Mouse (Mus musculus) kidney, adult 2 months (tissue): Measurements from ENCODE around the gene Igf2bp3. TPM values are rescaled to one million over a fixed set of nuclear protein-coding genes. Genes with fewer than 3 reads are reported as not detected.

Experiments used
- DNase-seq: peaks from one replicate; pipeline ENCODE4 v3.0.0; 2021
- H3K27ac ChIP-seq: fragments of 200-500 bp; 2 replicates; pipeline ENCODE4 v1.5.1; 2012; ENCODE audit warnings: low read depth, low read length, control low read depth, inconsistent platforms; ENCODE audit not compliant: insufficient read depth
- H3K27me3 ChIP-seq: fragments of 200-500 bp; replicated peaks from 2 replicates; pipeline ENCODE4 v1.6.1; 2012; ENCODE audit warnings: mild to moderate bottlenecking, moderate library complexity, low read length, inconsistent platforms; ENCODE audit not compliant: control insufficient read depth, insufficient read depth
- H3K36me3 ChIP-seq: fragments of 200-500 bp; 2 replicates; pipeline ENCODE4 v1.6.1; 2012; ENCODE audit warnings: mild to moderate bottlenecking, moderate library complexity, low read length, inconsistent platforms; ENCODE audit not compliant: control insufficient read depth, insufficient read depth
- H3K4me1 ChIP-seq: fragments of 200-500 bp; 2 replicates; pipeline ENCODE4 v1.6.1; 2011; ENCODE audit warnings: low read length; ENCODE audit not compliant: control insufficient read depth, insufficient read depth
- H3K4me3 ChIP-seq: fragments of 200-500 bp; 2 replicates; pipeline ENCODE4 v1.5.1; 2011; ENCODE audit warnings: mild to moderate bottlenecking, low read depth, low read length, control low read depth; ENCODE audit not compliant: insufficient read depth
- CTCF ChIP-seq: fragments of 200-500 bp; conservative IDR thresholded peaks from 2 replicates; pipeline ENCODE4 v1.5.1; 2011; ENCODE audit warnings: low read depth, mild to moderate bottlenecking, control low read depth, low read length, moderate library complexity, mixed read lengths; ENCODE audit not compliant: insufficient read depth, insufficient read length
- POLR2A ChIP-seq: fragments of 200-500 bp; IDR thresholded peaks from one replicate; pipeline ENCODE4 v1.6.1; 2011; ENCODE audit warnings: low read depth, low read length, control low read depth
- WGBS: fragments of 180-500 bp; shearing (Covaris S2); methylation state at CpG from one replicate; pipeline ENCODE4 v1.1.7; 2018; 5-methylcytosine and 5-hydroxymethylcytosine counted together
- polyA plus RNA-seq: library from polyadenylated mRNA; depleted of rRNA; stranded (reverse); fragments of >200 nt; gene quantifications from 2 replicates; pipeline ENCODE4 v1.2.3, GENCODE M21; 2012

Gene Igf2bp3
- polyA plus RNA-seq, 1 experiment: 0.03 TPM

DNA sequence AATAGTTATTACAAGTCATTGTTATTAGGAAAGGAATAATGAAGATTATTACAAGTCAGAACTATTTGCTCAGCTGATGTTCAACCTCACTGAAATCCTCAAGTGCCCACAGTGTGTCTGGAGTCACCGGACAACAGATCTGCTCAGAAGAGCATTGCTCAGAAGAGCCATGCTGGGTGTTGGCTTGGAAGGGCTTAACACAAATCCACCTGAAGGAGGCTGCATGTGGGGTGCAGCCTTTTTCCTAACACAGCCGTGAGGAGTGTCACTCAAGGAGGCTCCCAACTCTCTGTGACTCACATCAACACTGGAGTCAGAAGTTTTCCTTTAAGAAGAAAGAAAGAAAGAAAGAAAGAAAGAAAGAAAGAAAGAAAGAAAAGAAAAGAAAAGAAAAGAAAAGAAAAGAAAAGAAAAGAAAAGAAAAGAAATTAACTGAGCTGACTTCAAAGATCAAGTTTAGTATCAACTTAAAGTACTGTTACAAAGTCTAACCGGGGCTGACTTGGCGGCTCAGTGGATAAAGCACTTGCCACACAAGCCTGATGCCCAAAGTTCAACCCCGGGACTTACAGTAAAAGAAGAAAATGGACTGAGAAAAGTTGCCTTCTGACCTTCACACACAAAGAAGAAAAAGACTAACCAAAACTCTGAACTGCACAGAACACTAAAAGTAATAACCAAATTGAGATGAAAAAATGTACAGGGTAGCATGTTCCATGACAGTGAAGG lies 65.4 kb downstream of the Igf2bp3 start:
- TF ChIP-seq POLR2A (no peak), CTCF (no peak)
- no peaks in the 10 kb centered on the region for H3K36me3 ChIP-seq
- no peaks in the 10 kb centered on the region for H3K27me3 ChIP-seq
- WGBS: 44% methylated on average over 5 of the region's 5 CpGs
- no peak overlapping the region for H3K4me3 ChIP-seq
- H3K27ac ChIP-seq: peak overlapping the region; percentile 99
- peaks cover 24% of the 10 kb centered on the region for H3K4me1 ChIP-seq
- peak; percentile 88 for DNase-seq

DNA sequence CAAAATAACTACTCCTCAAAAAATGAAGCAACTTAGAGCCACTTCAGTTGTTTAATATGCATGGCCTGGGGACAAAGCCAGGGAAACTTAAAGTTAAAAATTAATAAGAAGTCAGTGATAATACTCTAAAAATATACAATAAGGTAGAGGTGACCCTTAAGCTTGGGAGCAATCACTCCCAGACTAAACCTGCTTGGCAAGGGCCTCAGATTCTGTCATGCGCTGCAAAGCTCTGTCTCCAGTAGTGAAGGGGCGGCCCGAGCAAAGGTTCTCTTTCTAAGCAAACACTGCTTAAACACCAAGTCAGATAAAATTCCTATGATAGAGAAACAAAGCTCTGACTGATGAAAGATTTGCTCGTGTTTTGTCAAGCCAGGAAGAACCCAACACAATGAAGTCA lies 66.0 kb downstream of the Igf2bp3 start:
- Histone ChIP-seq H3K4me3 (no peak overlapping the region), H3K36me3 (no peaks in the 10 kb centered on the region), H3K4me1 (peaks cover 24% of the 10 kb centered on the region), H3K27ac (peak overlapping the region; percentile 99), H3K27me3 (no peaks in the 10 kb centered on the region)
- WGBS: 25% methylated on average over 4 of the region's 4 CpGs
- TF ChIP-seq POLR2A (no peak), CTCF (no peak)
- DNase-seq: peak; percentile 93

GRCm38 (mm10) chr6:49148368-49148767 lies 66.4 kb downstream of the Igf2bp3 start:
- 51% methylated on average over 7 of the region's 7 CpGs for WGBS
- TF ChIP-seq CTCF (no peak), POLR2A (no peak)
- Histone ChIP-seq H3K27me3 (no peaks in the 10 kb centered on the region), H3K27ac (peak overlapping the region; percentile 93), H3K4me3 (no peak overlapping the region), H3K4me1 (peaks cover 24% of the 10 kb centered on the region), H3K36me3 (no peaks in the 10 kb centered on the region)
- no peak for DNase-seq

DNA sequence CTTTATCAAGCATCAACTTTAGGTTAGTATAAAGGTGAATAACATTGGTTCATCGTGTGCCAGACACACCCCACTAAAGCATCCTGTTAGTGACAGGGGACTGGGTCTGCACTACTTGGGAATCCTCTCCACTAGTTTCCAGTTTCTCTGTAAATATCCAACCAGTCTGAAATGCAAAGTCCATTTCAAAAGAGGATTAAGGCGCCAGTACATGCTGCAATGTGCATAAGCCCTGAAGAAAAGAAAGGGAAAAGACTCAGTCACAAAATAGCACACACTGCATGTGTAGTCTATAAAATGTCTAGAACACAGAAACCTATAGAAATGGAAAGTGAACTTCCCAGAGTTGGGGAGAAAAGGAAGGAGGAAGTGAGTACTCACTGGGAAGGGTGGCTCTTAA lies 68.3 kb downstream of the Igf2bp3 start:
- 56% methylated on average over 2 of the region's 2 CpGs for WGBS
- H3K36me3 ChIP-seq: no peaks in the 10 kb centered on the region
- no peak for TF ChIP-seq POLR2A
- no peak for TF ChIP-seq CTCF

DNA sequence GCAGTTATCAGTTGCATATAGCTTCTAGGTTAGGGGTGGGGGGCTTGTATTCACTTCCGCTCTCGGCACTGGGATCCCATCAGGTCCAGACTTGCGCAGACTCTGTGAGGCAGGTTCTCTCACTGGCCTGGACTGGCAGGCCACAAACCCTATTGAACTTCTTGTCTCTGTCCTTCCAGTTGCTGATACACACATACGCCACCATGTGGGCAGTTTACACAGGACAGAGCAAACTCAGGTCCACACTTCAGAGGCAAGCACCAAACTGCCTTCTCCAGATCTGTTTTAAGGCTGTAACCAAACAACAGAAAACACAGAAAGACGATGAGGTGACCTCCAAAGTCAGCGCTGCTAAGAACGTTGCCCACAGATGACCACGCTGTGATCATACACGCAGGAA lies 72.3 kb downstream of the Igf2bp3 start:
- H3K27me3 ChIP-seq: no peaks in the 10 kb centered on the region
- peaks cover 4% of the 10 kb centered on the region; the same call in 1 of the 2 replicates for H3K4me1 ChIP-seq
- H3K4me3 ChIP-seq: no peak overlapping the region
- no peaks in the 10 kb centered on the region for H3K36me3 ChIP-seq
- DNase-seq: peak; percentile 38
- WGBS: 86% methylated on average over 9 of the region's 9 CpGs
- no peak overlapping the region for H3K27ac ChIP-seq
- peak; percentile 72 for TF ChIP-seq CTCF
- TF ChIP-seq POLR2A: no peak

More for the DNA sequence above, 68.3 kb downstream of the Igf2bp3 start:
- H3K4me1 ChIP-seq: peaks cover 24% of the 10 kb centered on the region
- no peak overlapping the region for H3K4me3 ChIP-seq
- no peak overlapping the region for H3K27ac ChIP-seq
- peak; percentile 43 for DNase-seq
- H3K27me3 ChIP-seq: no peaks in the 10 kb centered on the region

- WGBS: 80% methylated on average over 5 of the region's 5 CpGs
- no peak overlapping the region for H3K27ac ChIP-seq
- H3K4me1 ChIP-seq: peaks cover under 1% of the 10 kb centered on the region; the same call in 1 of the 2 replicates
- no peak overlapping the region for H3K4me3 ChIP-seq
- no peaks in the 10 kb centered on the region for H3K27me3 ChIP-seq
- DNase-seq: no peak
- no peaks in the 10 kb centered on the region for H3K36me3 ChIP-seq
- TF ChIP-seq CTCF (no peak), POLR2A (no peak)
Measured at GRCm38 (mm10) chr6:49141125-49141524, 73.6 kb downstream of the Igf2bp3 start.

DNA sequence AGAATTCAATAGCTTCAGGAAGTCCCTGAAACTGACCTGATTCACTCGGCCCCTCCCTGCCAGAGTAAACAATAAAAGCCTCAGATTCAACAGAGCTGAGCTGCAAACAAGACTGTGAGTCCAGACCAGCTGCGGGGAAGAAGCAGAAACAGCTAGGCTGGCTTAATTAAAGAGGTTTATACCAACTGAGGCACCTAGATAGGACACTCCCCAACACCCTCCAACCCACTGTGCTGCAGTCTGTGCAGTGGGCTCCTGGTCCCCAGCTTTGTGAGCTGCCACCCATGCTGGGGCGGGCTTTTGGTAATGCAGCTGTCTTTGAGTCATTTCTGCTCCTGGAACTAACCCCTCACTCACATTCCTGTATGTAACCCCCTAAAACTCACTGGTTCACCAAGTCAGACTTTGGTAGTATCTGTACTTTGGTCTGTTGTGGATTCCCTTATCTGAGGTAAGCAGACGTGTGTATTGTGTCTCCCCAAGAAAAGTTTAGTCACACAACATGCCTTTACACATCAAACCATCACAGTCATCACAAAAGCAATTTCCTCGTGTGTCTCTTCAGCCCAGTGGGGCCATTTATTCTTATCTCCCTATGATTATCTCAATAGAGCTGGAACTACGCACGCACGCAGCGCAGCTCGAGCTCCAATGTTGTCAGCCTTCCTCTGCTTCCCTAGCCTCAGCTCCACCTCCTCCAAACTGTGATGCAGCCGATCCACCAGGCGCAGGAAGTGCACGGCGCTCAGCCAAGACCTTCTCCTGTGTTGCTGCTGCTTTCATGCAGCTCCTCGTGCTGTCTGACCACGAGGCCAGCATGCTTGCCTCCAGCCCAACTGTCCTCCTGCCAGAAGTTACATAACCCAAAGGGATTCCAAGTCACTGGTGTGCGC lies 76.4 kb downstream of the Igf2bp3 start:
- 85% methylated on average over 17 of the region's 17 CpGs for WGBS
- H3K4me1 ChIP-seq: no peaks in the 10 kb centered on the region
- DNase-seq: no peak
- H3K27ac ChIP-seq: no peak overlapping the region
- no peak overlapping the region for H3K4me3 ChIP-seq
- H3K27me3 ChIP-seq: no peaks in the 10 kb centered on the region
- H3K36me3 ChIP-seq: no peaks in the 10 kb centered on the region
- no peak for TF ChIP-seq CTCF
- no peak for TF ChIP-seq POLR2A
